Mouse (Mus musculus) C2C12 (cell line): ENCODE measurements around the gene Gcdh.

Experiments
- CTCF ChIP-seq: IDR thresholded peaks from one replicate; pipeline ENCODE4 v1.5.1; 2011; ENCODE audit not compliant: control insufficient read depth, insufficient read depth, insufficient read length
- MAX ChIP-seq: IDR thresholded peaks from one replicate; pipeline ENCODE4 v1.6.1; 2011; ENCODE audit warnings: mild to moderate bottlenecking, control low read depth
- MYOD1 ChIP-seq: IDR thresholded peaks from one replicate; pipeline ENCODE4 v1.6.1; 2011; ENCODE audit warnings: low read depth; ENCODE audit not compliant: control insufficient read depth, insufficient read length
- MYOG ChIP-seq: IDR thresholded peaks from one replicate; pipeline ENCODE4 v1.6.1; 2011; ENCODE audit not compliant: control insufficient read depth, insufficient read length; ENCODE audit errors: extremely low read depth

GRCm38 (mm10) chr8:84912391-84912790, 18.7 kb upstream of the Gcdh start:
- TF ChIP-seq CTCF (no peak), MYOG (no peak), MAX (no peak), MYOD1 (no peak)
